Mouse (Mus musculus): ENCODE measurements around the gene Slc43a1.
A peak's percentile ranks its signal among the peaks of the same experiment; 100 is the strongest.

Slc43a1 gene

DNA sequence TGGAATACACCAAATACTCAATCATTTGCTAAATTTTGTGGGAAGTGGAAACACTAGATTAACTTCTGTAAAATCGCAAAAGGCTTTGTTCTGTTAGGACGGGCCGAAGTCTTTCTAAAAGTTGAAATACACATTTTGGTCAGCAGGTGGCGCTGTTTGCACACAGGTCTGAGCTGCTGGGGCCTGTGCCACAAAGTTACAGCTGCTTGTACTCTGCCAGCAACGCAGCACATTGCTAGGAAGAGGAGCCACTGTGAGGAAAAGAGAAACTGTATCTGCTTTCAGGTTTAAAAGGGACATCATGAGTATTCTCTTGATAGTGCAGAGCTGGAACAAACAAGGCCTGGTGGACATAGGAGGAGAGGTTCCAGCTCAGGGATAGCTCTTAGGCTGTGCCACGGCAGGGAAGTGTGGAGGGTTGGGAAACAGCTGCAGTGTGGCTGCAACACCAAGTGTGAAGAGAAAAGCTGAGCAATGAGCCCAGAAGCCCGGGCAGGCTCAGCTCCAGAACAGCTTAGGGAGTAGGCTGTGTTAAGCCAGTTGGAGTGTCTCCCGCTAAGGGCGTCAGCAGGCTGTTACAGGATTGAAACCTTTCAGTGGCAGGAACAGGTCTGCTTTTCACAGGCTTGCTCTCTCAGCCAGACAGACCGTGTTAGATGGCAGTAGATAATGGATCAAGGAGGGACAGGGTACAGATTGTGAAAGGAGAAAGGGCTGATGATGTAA is 6.8 kb upstream of the Slc43a1 start:
- DNase-seq = peak; percentile 90

DNA sequence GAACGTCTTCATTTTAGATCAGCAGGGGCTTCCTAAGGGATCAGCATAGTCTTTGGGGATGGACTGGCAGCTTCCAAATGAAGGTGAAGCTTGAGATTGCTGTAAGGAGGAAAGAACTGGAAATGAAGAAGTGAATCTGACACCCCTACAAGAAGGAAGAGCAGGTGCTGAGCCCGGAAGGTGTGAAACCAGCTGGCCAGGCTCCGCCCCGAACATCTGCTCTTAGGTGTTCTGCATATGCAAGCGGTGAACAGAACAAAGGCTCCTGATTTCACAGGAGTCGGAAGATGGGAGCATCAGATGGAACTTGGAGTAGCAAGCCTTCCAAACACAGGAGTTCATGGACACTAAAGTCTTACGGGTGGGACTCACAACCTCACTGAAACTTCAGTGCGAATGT is 1.5 kb upstream of the Slc43a1 start:
- DNase-seq = no peak

DNA sequence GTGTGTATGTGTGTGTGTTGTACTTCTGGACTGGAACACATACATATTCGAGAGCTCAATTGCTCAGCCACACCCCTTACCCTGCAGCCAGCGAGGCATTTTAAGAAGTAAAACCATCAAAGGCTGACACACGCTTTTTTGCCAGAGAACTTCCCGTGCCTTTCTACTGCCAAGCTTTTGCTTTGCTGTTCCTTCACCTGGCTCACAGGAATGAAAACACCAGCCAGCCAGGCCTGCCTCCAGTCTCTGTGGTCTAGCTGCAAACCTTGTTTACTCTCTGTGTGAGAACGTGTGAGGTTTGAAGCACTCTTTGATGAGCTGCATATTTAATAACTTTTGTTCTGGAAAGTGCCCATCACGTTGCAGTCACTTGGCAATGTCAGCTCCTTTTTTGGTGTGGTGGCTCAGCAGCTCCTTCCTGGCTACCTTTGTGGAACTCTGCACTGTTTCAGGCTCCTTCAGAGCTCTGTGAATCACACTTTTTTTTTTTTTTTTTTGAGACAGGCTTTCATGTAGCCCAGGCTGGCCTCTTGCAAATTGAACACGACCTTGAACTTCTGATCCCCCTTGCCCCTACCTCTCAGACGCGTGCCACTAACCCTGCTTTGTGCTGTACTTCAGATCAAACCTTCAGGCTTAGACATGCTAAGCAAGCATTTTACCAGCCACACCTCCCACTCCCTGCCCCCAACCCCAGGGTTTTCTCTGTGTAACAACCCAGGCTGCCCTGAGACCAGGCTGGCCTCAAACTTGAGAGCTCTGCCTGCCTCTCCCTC is 645 bp upstream of the Slc43a1 start:
- no peak for DNase-seq

DNA sequence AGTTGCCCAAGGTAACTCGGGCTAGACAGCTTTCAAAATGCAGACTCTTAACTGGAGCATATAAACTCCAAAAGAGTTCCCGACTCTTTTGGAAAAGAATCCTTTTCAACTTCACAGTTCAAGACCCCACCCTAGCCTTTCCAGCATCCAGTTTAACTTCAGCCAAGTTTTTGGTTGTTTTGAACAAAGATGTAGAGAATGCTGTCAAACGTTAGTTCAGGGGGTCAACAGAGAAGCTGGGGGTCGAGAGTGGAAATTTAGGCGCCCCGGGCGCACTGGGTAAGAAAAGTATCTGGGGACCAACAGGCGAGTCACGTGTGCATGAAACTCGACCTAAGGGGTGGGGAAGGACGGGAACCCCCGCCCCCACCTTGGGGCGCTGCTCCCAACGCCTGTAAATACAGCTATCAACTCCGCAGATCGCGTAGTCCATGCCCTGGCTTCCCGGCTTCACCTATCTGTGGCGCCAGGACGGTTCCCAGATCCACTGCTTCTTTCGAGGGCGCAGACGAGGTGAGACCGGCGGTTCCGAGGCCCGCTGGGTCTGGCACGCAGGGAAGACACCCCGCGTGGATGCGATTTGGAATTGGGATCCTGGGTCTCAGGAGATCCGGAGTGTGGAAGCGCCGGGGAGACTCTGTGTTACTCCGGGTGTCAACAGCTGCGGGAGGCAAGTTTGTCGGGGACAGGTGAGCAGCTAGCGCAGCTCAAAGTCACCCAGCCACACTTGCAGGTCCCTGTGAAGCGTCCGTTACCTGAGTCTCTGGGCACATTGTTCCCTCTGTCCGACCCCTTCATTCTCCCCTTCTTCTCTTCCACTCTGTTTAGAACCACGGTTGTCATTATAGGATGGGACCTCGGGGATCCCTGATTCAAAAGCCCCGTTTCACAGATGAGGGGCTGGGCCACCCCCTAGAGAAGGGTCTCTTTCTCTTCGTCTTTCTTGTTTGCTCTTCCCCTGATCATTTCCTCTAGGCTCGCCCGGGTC is 637 bp downstream of the Slc43a1 start:
- no peak for DNase-seq

DNA sequence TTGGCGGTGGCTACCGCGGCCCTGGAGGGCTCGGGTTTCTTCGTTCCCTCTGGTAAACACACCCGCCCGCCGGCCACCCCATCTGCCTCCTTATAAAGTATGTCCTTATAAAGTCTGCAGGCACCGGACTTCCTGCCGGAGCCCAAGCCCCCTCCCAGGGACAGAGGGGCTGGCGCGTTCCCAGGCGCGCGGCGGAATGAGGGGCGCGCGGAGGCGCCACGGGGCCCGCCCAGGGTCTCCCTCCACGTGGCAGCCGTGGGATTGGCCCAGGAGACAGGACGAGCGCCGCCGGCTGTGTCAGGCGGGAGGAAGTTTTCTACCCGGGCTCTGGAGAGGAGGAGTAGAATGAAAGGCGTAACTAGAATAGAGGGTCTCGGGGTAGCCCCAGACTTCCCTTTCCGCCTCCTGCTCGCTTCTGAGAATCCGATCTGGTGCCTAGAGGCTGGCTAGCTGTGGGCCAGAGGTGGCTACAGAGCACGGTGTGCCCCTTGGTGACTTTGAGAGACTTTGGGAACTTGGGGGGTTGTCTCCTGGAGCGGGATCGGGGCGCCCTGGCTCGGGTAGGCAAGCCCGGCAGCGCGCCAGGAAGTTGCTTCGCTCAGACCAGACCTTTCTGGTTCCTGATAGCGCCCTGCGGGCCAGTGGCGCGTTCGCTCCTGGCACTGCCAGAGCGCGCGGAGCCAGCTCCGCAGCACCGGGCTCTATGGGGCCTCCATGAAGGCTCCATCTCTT is 1.5 kb downstream of the Slc43a1 start:
- DNase-seq = peak; percentile 30

DNA sequence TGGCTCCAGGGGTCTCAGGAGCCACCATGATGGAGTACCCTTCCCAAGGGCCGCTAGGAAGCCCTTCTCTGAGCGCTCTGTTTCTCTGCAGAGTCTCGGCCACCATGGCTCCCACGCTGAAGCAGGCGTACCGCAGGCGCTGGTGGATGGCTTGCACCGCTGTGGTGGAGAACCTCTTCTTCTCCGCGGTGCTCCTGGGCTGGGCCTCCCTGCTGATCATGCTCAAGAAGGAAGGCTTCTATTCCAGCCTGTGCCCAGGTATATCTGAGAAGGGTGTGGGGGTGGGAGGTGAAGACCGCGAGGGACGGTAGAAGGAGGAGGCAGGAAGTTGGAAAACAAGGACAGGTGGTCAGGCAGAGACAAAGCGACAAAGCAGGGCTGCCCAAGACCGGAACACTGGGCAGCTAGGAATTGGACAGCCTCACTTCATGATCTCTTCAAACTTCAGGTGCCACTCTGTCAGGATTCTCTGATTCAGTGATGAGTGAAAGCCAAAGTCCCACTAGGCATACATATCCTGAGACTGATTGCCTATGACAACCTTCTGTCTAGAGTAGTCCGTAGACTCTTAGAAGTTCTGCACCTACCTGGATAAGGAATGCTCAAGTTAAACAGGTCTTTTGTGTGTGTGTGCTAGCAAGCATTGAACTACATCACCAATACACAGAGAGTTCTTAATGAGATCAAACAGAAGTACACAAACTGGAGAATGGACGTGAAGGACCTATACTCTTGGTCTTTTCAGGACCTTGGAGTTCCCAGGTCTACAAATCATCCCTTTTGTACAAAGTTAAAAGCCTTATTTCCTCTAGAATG is 2.3 kb downstream of the Slc43a1 start:
- no peak for DNase-seq

DNA sequence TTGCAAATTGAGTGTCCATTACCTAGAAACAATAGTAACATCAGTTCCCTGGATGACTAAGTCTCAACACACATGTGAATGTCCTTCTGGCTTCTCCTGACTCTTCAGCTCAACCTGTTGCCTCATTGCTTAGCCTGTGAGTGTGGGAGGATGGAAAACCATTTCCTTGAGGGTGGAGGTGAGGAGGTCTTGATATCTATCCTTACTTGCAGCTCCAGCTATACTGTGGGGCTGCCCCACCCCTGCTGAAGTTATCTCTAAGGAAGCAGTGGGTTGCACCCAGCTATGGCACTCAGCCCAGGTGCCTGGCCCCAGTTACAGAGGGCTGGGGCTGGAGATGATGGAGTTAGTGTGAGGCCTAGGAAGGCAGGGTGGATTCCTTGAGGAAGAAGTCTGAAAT is 3.3 kb downstream of the Slc43a1 start:
- no peak for DNase-seq

DNA sequence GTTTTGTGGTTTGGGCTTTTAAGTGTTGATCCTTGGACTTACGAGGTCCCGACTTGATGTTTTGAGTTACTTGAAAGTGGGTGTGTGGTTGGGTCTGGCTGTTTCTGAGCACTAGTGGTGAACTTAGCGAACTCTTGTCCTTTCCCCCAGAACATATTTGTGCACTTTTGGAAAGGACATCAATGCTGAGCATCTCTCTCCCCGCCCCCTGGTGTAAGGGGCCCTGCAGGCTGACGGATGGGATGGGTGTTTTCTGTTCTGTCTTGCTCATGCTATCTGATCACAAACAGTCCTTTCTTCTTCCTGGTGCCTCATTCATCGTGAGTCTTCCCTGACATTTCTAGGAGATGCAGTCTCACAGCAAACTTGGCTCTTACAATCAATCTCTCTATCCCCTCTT is 5.0 kb downstream of the Slc43a1 start:
- DNase-seq = no peak

DNA sequence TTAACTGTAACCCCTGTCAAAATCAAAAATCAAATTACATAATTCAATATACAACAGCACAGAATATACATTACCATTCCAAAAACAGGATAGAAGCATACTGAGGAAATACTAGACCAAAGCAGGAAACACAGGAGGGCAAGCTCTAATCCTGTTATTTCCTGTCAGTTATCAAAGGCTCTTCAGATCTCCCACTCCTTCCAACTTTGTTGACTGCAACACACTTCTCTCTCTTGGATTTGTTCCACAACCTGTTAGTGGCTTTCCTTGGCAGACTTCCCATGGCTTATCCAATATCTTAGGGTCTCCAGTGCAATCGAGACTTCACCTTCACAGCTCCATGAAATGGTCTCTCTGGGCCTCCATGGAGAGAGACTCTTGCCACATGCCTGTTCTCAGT is 6.6 kb downstream of the Slc43a1 start:
- no peak for DNase-seq

DNA sequence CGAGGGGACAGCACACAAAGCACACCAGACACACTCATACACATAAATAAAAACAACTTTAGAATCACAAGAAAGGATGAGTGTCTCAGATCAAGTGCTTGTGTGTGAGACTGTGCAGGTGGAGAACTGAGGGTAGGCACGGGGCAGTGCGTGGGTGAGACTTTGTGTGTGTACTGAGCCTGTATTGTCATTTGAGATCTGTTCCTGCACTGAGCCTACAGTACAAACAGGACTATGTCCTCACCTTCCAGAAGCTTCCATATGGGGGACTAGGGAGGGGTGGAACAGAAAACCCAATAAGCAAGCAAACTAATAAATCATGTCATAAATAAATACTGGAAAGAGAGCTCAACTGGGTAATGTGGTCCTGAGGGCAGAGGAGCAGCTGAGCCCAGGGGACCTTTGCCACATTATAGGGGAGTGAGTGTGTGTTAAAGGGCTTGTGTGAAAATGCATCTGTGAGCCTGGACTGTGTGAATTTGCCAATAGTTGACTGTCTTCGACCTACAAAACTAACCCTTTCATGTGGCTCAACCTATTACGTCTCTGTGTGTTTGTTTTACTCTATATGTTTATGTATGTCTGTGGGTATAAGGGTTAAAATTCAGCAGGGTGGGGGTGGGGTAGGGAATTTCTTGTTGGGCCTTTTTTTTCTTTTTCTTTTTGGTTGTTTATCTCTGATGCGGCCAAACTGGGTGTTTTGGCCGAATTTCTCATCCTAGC is 11.9 kb downstream of the Slc43a1 start:
- no peak for DNase-seq

DNA sequence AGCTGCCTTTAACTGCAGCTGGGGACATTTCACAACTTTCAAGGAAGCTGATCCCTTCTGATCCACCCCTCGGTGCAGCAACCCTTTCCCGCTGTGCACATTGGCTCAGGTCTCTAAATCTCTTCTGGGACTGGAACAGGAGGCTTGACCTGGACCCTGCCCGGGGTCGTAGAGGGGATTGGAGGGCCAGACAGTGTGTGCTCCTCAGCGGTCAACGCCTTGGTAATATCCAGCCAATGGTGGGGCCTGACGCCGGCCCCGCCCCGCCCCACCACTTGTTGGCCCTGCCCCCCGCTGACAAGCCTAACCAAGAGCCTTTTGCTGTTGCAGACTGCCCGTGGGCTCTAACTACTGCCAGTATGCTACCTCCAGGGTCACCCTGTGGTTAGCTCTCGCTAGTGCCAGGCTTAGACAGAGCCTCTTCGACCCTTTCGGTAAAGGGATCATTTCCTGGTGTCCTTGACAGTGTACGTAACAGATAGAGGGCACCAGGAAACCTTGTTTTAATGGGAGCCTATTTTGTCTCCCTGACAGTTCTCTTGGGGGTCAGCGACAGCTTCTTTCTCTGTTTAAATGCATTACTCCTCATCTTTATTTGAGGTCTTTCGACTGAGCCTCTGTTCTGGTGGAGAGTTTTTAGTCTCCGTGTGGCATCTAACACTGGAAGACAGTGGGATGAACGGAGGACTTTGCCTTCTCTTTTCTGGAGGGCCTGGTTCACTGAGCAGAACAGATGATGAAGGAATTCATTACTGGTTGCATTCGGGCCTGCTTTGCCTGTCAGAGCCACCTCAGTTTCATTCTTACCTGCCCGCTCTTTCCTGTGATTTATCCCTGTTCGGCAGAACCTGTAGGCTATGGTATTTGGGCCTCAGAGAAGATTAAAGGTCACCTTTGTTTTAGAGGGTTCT is 12.7 kb downstream of the Slc43a1 start:
- DNase-seq = peak; percentile 77

DNA sequence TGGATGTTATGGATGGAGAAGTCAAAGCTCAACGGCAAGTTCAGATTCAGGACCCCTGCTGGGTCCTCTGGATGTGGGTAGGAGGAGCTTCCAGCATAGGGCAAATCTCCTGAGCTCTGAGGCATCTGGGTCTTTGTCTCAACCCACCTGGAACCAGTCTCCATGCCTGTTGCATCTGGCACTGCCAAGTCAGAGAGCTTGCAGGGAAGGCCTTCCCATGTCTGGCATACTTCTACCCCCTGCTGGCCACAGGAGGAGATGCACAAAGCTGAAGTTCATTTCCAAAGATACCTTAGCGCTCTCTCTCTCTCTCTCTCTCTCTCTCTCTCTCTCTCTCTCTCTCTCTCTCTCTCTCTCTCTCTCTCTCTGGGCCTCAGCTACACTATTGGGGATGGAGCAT is 17.1 kb downstream of the Slc43a1 start:
- DNase-seq = peak; percentile 68

DNA sequence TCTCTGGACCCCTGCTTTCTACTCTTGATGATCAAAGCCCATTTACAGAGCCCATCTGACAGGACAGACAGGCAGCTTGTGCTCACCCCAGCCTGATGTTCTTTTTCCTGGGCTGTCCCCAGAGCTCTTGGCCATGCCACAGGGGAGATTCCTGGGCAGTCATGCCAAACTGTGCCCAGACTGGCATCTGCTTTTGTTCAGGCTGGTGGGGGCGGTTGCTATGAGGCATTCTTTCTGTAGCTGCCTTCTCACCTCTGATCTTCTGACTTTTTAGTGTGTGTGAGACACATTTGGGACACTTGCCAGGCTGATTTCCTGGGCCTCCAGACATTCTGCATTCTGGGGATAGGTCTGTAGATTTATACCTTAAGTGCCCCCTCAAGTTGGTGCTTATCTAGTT is 19.9 kb downstream of the Slc43a1 start:
- no peak for DNase-seq

DNA sequence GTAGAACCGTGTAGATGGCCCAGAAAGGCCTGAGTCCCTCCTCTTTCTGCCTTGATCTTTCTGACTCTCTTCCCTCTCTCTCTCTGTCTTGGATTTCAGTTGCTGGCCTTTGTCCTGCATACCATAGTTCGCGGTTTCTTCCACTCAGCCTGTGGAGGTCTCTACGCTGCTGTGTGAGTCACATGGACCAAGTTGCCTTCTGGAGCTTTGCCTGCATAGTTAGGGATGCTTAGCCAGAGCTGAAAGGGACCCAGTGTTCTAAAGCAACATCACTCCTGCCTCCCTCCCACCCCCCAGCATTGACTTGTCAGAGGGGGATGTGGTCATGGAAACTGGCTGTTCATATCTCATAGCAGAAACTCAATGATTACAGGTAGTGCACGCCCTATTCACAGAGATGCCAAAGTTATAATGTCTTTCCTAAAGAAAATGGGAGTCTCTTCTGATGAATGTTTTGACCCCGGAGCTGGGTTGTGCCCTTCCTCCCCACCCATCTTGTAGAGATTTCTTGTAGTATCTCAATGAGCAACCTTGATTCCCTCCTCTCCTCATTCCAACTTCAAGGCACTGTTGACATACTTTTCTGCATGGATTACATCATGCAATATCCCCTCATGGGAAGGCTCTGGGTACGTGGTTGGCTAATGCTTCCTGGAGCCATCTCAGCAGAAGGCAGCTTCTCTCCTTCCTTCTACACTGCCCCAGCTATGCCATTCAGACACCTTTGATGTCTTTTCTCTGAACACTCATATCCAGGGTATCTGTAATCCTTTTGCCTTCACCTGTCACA is 21.5 kb downstream of the Slc43a1 start:
- no peak for DNase-seq

DNA sequence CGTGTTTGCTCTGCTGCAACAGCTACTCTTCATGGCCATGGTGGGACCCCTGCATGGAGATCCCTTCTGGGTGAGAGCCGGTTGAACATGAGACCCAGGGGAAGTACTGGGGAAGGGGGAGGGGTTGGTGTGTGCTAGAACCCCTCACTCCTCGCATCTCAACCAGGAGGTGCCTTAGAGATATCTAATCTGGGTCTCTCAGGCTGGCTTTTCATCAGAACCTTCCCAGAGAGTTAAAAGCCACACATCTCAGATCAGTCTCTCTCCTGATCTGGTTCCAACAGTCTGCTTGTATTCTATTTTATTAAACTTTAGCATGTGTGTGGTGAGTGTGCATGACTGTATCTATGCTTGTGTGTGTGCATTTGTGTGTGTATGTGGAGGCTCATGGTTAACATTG is 22.8 kb downstream of the Slc43a1 start:
- DNase-seq = no peak

DNA sequence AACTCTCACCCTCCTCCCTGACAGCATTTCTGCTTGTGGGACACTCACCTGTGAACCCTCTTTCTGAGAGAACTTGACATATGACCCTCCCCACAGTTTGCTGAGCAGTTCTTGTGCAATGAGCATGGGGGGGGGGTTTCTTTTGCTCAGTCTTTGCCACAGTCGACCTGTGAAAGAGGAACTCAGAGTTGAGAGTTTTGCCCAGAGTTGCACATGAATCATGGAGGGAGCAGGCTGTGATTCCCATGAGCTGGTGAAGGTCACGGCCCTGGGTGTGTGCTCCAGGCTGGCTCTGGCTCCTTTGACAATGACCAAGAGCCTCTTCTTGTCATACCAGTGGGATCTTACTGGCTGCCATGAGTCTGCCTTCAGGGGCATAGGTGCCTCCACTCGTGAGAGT is 23.6 kb downstream of the Slc43a1 start:
- DNase-seq = no peak

DNA sequence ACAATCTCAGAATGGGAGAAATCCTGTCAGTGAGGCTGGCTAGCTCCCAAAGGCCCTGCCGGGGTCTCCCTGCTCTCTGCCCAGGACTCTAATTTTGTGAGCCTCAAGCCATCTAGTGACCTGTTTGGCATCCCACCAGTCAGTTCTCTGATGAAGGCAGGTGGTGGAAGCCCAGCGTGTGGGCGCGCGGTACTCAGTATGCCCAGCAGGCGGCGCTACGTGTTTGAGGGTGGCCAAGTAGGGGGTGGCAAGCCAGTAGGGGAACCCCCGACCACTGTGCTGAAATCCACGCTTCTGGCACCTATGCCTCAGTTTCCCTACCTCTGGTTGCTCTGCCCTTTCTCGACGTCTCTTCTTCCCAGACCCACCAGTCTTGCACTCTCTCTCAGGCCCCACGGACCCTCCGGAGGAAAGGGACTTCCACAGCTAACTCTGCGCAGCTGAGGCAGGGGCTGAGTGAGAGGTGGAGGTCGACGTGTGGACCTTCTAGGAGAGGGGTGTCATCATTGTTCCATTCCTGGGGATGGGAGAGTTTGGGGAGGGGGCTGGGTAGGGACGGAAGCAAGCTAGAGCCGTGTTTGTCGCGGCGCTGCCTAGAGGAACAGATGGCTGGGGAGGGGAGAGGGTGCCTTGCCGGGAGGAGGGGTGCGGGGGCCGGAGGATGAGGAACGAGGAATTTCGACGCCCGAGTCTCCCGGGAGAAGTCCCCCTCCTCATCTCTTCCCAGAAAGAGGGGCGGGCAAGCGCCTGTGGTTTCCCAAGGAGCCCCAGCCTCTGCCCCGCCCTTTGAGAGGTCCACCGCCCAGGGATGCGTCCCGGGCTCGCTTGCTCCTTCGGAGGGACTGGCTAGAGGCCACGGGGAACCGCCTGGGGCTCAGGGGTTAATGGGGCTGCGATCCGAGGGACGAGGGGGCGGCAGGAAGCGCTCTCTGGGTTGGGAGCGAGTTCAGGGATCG is 27.2 kb downstream of the Slc43a1 start:
- peak; percentile 33 for DNase-seq

DNA sequence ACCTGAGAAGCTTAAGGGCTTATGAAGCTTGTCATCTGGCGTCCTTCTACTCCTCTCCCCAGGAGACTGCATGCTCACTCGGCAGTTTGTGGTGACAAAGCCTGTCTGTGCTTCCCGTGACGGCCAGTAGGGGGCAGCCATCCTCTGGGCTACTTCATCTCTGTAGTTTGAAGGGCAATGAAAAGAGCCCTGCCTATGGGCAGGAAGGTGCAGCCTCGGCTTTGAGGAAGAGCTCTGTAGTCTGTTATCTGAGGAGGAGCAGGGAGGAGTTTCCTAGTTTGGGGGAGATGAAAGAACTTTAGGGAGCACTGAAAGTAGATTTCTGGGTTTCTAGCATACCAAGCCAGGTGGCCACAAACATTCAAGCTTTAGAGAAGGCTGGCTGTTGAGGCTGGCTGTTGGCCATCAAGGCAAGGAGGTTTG is 29.9 kb downstream of the Slc43a1 start:
- DNase-seq = peak; percentile 76

All from kidney, adult 9 months (tissue).